Mouse (Mus musculus): Measurements from ENCODE around the gene Prpsap1.
A peak's percentile ranks its signal among the peaks of the same experiment; 100 is the strongest.

The Prpsap1 gene

GRCm38 (mm10) chr11:116443311-116443710 is 50.7 kb downstream of the Prpsap1 start:
- DNase-seq (ENCODE audit: extremely low spot score), result no peak

- no peak for DNase-seq (ENCODE audit: extremely low spot score)
Observed at GRCm38 (mm10) chr11:116442867-116443177, 51.2 kb downstream of the Prpsap1 start.

GRCm38 (mm10) chr11:116442129-116442866 is 51.7 kb downstream of the Prpsap1 start:
- no peak for DNase-seq (ENCODE audit: extremely low spot score)

- no peak for DNase-seq (ENCODE audit: extremely low spot score)
Observed at GRCm38 (mm10) chr11:116440408-116441068, 53.5 kb downstream of the Prpsap1 start.

GRCm38 (mm10) chr11:116439269-116440240 is 54.4 kb downstream of the Prpsap1 start:
- no peak for DNase-seq (ENCODE audit: extremely low spot score)

GRCm38 (mm10) chr11:116437541-116437940 is 56.5 kb downstream of the Prpsap1 start:
- no peak for DNase-seq (ENCODE audit: extremely low spot score)

GRCm38 (mm10) chr11:116436725-116437331 is 57.2 kb downstream of the Prpsap1 start:
- DNase-seq (ENCODE audit: extremely low spot score), result no peak

- no peak for DNase-seq (ENCODE audit: extremely low spot score)
Observed at GRCm38 (mm10) chr11:116435992-116436724, 57.8 kb downstream of the Prpsap1 start.

- DNase-seq (ENCODE audit: extremely low spot score), result no peak
Observed at GRCm38 (mm10) chr11:116434967-116435752, 58.8 kb downstream of the Prpsap1 start.

- peak; percentile 76 for DNase-seq (ENCODE audit: extremely low spot score)
Observed at GRCm38 (mm10) chr11:116434287-116434966, 59.6 kb downstream of the Prpsap1 start.

- peak; percentile 99 for DNase-seq (ENCODE audit: extremely low spot score)
Observed at GRCm38 (mm10) chr11:116433356-116434286, 60.4 kb downstream of the Prpsap1 start, which contains the start of gene Ubald2. Gene Ubald2, plus strand, starts transcription at chr11:116434094.

- DNase-seq (ENCODE audit: extremely low spot score), result no peak
Observed at GRCm38 (mm10) chr11:116432593-116433355, 61.2 kb downstream of the Prpsap1 start.

GRCm38 (mm10) chr11:116432127-116432526 is 61.9 kb downstream of the Prpsap1 start:
- DNase-seq (ENCODE audit: extremely low spot score), result no peak

GRCm38 (mm10) chr11:116431428-116432077 is 62.4 kb downstream of the Prpsap1 start:
- no peak for DNase-seq (ENCODE audit: extremely low spot score)

- DNase-seq (ENCODE audit: extremely low spot score), result no peak
Observed at GRCm38 (mm10) chr11:116430723-116431427, 63.1 kb downstream of the Prpsap1 start.

- no peak for DNase-seq (ENCODE audit: extremely low spot score)
Observed at GRCm38 (mm10) chr11:116429862-116430613, 64.0 kb downstream of the Prpsap1 start.

All from embryo, embryonic 9.5 days (tissue).